Mouse (Mus musculus) G1E (cell line): Measurements from ENCODE around the gene Gm10577.

Experiments used
- CTCF ChIP-seq: IDR thresholded peaks from 2 replicates; pipeline ENCODE4 v1.5.1; 2012; ENCODE audit warnings: low read depth, low read length, inconsistent platforms, mixed read lengths
- POLR2AphosphoS5 ChIP-seq: IDR thresholded peaks from 2 replicates; pipeline ENCODE4 v1.6.1; 2012; ENCODE audit warnings: low read depth, low read length, inconsistent platforms; ENCODE audit not compliant: insufficient replicate concordance

- TF ChIP-seq POLR2AphosphoS5, result no peak
- TF ChIP-seq CTCF, result no peak
Measured at GRCm38 (mm10) chr4:100977522-100977921, 43.0 kb downstream of the Gm10577 start.
